Mouse (Mus musculus) brain, adult 2 months (tissue): Measurements from ENCODE around the gene Hist1h1c.
"Not testable (repeated sequence)": the region's sequence is repeated elsewhere in the genome, so short reads cannot be mapped to it uniquely, and the experiment has no call there.

Source experiments
- DNase-seq: peaks from one replicate; pipeline ENCODE4 v3.0.0; 2011; ENCODE audit warnings: low read depth, low spot score

Hist1h1c gene

GRCm38 (mm10) chr13:23738677-23739068 is at the start of gene Hist1h1c:
Gene Hist1h1c, plus strand, starts transcription at chr13:23738808.
- DNase-seq: peak; percentile 93

- DNase-seq: no peak
These were observed 49.7 kb upstream of the Hist1h1c start for GRCm38 (mm10) chr13:23688956-23689355.

GRCm38 (mm10) chr13:23689459-23689858 is 49.1 kb upstream of the Hist1h1c start:
- no peak for DNase-seq

- no peak for DNase-seq
These were observed 44.7 kb upstream of the Hist1h1c start for GRCm38 (mm10) chr13:23693856-23694440.

- no peak for DNase-seq
These were observed 43.7 kb upstream of the Hist1h1c start for GRCm38 (mm10) chr13:23694956-23695355.

GRCm38 (mm10) chr13:23695514-23695913 is 43.1 kb upstream of the Hist1h1c start, which contains the start of gene Hist1h1t:
Gene Hist1h1t, plus strand, starts transcription at chr13:23695814.
- no peak for DNase-seq

GRCm38 (mm10) chr13:23696061-23696474 is 42.5 kb upstream of the Hist1h1c start:
- DNase-seq: no peak

- peak; percentile 82 for DNase-seq
These were observed 40.9 kb upstream of the Hist1h1c start for GRCm38 (mm10) chr13:23697491-23698299.

GRCm38 (mm10) chr13:23698300-23698693 is 40.3 kb upstream of the Hist1h1c start, which contains the start of gene Hist1h4c:
Gene Hist1h4c, minus strand, starts transcription at chr13:23698454.
- DNase-seq: peak; percentile 100

- no peak for DNase-seq
These were observed 39.6 kb upstream of the Hist1h1c start for GRCm38 (mm10) chr13:23698996-23699395.

- no peak for DNase-seq
These were observed 38.8 kb upstream of the Hist1h1c start for GRCm38 (mm10) chr13:23699767-23700166.

- peak; percentile 86 for DNase-seq
These were observed 37.7 kb upstream of the Hist1h1c start for GRCm38 (mm10) chr13:23700786-23701520.

GRCm38 (mm10) chr13:23702220-23702619 is 36.4 kb upstream of the Hist1h1c start:
- DNase-seq: no peak

GRCm38 (mm10) chr13:23702801-23703200 is 35.8 kb upstream of the Hist1h1c start:
- not testable (repeated sequence) for DNase-seq

GRCm38 (mm10) chr13:23705751-23706356 is 32.8 kb upstream of the Hist1h1c start:
- DNase-seq: no peak

- no peak for DNase-seq
These were observed 31.8 kb upstream of the Hist1h1c start for GRCm38 (mm10) chr13:23706771-23707170.

- DNase-seq: no peak
These were observed 30.6 kb upstream of the Hist1h1c start for GRCm38 (mm10) chr13:23708041-23708440.

- DNase-seq: no peak
These were observed 30.0 kb upstream of the Hist1h1c start for GRCm38 (mm10) chr13:23708654-23709053.

- no peak for DNase-seq
These were observed 28.8 kb upstream of the Hist1h1c start for GRCm38 (mm10) chr13:23709714-23710373.

GRCm38 (mm10) chr13:23710374-23711089 is 28.1 kb upstream of the Hist1h1c start, which contains the start of gene Hfe:
Gene Hfe, minus strand, starts transcription at chr13:23710854.
- DNase-seq: peak; percentile 57
